Mouse (Mus musculus): ENCODE measurements around the gene Snx21.

Gene Snx21

GRCm38 (mm10) chr2:164785481-164786387, at the start of gene Snx21:
TSS of gene Snx21 (plus strand) at chr2:164785823.
- DNase-seq (ENCODE audit: extremely low read depth, low read depth), result peak; percentile 40

DNA sequence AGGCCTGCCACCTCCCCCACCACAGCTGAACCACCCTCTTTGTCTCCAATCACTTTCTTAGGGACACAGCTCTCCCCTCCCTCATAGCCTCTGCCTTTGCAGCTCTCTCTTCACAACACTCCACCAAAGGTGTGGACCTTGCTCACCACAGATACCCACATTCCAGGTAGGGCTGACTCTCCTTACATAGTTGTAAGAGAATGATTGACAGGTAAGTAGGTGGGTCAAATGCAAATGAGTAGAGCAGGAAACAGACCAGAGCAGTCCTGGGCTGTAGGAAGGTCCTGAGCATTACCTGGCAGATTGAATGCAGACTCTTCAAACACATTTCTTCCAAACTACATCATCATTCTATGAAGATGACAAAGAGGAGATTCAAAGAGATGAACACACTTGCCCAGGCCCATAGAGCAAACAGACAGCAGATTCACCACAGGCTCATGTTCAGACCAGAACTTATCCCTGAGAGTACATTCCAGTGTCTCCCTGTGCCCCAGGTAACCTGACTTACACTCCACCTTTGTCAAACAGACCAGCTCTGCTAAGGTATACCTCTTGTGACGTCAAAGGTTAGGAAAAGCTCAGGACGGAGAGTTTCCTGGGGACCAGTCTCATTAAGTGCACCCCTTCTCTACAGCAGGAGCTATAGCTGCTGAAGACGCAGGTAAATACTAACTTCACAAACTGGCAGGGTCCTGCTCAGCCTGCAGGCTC, 48.1 kb upstream of the Snx21 start:
- no peak for DNase-seq (ENCODE audit: extremely low read depth, low read depth)

GRCm38 (mm10) chr2:164739876-164740275, 45.7 kb upstream of the Snx21 start:
- no peak for DNase-seq (ENCODE audit: extremely low read depth, low read depth)

GRCm38 (mm10) chr2:164744987-164745386, 40.6 kb upstream of the Snx21 start:
- DNase-seq (ENCODE audit: extremely low read depth, low read depth), result peak; percentile 19

- peak; percentile 56 for DNase-seq (ENCODE audit: extremely low read depth, low read depth)
Measured at GRCm38 (mm10) chr2:164745843-164746479, 39.7 kb upstream of the Snx21 start, which contains the start of the genes Wfdc3 and Dnttip1. TSS of gene Wfdc3 (minus strand) at chr2:164745931. TSS of gene Dnttip1 (plus strand) at chr2:164745983.

GRCm38 (mm10) chr2:164746693-164747092, 38.9 kb upstream of the Snx21 start:
- DNase-seq (ENCODE audit: extremely low read depth, low read depth), result no peak

DNA sequence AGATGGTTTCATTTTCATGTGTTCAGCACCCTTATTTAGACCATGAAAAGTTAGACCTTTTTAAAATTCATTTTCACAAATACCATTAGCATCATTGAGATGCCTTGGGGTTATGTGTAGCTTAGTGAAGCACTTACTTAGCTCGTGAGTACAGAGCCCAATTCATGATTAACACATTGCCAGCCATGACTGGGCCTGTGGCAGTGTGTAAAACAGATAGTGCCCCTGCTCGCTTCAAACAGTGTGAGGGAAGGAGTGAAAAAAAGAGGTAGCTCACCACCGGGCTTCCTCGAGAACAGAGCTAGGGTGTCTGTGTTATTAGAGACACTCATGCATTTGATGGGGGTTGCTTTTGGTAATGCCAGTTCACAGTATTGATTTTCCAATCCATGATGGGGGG, 37.4 kb upstream of the Snx21 start:
- DNase-seq (ENCODE audit: extremely low read depth, low read depth), result no peak

- no peak for DNase-seq (ENCODE audit: extremely low read depth, low read depth)
Measured at GRCm38 (mm10) chr2:164748991-164749390, 36.6 kb upstream of the Snx21 start.

- DNase-seq (ENCODE audit: extremely low read depth, low read depth), result no peak
Measured at GRCm38 (mm10) chr2:164752454-164752853, 33.2 kb upstream of the Snx21 start.

- no peak for DNase-seq (ENCODE audit: extremely low read depth, low read depth)
Measured at GRCm38 (mm10) chr2:164754105-164754504, 31.5 kb upstream of the Snx21 start.

- DNase-seq (ENCODE audit: extremely low read depth, low read depth), result no peak
Measured at GRCm38 (mm10) chr2:164754800-164755199, 30.8 kb upstream of the Snx21 start.

GRCm38 (mm10) chr2:164757841-164758240, 27.8 kb upstream of the Snx21 start:
- no peak for DNase-seq (ENCODE audit: extremely low read depth, low read depth)

- DNase-seq (ENCODE audit: extremely low read depth, low read depth), result no peak
Measured at GRCm38 (mm10) chr2:164758692-164759091, 26.9 kb upstream of the Snx21 start.

- DNase-seq (ENCODE audit: extremely low read depth, low read depth), result no peak
Measured at GRCm38 (mm10) chr2:164760059-164760833, 25.4 kb upstream of the Snx21 start.

DNA sequence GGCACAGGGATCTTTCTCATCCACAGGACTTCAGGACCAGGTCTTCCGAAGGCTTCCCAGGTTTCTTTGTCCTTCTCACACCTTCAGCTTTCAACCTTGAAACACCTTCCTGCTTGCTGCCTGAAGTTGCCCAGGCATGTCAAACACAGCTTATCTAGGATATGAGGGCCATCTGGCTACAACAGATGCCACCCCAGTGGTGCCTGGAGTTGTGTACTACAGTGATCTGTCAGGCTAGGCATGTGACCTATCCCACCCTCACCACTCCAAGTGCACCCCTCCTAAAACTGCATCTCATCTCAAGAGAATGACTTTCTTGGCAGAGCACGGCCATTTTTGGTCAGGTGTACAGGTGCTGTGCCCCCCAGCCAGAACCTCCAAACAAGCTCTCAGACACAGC, 24.1 kb upstream of the Snx21 start:
- DNase-seq (ENCODE audit: extremely low read depth, low read depth), result no peak

- no peak for DNase-seq (ENCODE audit: extremely low read depth, low read depth)
Measured at GRCm38 (mm10) chr2:164761971-164762370, 23.7 kb upstream of the Snx21 start.

- DNase-seq (ENCODE audit: extremely low read depth, low read depth), result no peak
Measured at GRCm38 (mm10) chr2:164762593-164762992, 23.0 kb upstream of the Snx21 start.

DNA sequence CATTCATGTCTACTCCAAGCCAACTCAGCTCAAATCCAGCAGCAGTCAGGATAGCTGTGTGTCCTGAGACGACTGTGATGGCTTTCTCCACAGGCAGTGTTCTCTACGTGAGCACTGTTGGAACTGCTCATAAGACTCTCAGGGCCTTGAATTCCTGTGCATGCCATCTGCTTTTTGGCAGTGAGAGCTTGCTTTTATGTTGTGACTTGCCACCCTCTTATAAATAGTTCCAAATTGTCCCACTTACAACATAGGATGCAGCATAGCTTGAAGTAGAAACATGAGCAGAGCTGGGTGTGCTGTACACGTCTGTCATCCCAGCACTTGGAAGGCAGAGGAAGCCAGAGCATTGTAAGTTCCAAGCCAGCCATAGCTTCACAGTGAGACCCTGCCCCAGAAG, 19.8 kb upstream of the Snx21 start:
- no peak for DNase-seq (ENCODE audit: extremely low read depth, low read depth)

GRCm38 (mm10) chr2:164767812-164768540, 17.6 kb upstream of the Snx21 start:
- no peak for DNase-seq (ENCODE audit: extremely low read depth, low read depth)

DNA sequence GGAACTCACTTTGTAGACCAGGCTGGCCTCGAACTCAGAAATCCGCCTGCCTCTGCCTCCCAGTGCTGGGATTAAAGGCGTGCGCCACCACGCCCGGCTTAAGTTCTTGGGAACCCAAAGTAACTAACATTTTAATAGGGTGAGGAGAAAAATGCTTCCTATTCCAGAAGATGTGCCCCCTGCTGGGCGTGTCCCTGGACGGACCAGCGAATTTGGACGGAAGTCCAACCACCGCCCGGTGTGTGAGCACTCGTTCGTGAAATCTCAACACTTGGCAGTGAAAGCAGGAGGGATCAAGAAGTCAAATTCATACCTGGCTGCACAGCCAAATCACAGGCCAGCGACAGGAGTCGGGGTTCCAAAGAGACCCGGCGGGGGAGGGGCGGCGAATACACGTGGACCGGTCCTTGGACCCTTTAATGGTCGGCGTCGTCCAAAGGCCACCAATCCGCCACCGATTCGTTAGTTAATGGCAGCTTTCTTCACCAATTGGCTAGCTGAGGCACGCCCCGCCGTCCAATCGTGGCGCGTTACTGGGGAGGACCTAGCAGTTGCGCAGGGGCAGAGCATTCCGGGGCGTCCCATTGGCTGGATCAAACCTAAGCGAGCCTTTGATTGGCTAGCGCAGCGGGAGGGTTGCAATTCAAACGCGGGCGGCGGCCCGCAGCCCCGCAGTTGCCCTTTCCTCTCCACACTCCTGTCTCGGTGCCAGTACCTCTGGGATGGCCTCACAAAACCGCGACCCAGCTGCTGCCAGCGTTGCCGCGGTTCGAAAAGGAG, 16.2 kb upstream of the Snx21 start, which contains the start of gene Ube2c:
Gene Ube2c (plus strand): TSS at position 641 of the 780 bp plus-strand sequence.
- DNase-seq (ENCODE audit: extremely low read depth, low read depth), result peak; percentile 98

Measured in MEL-GATA-1-ER (cell line).